Mouse (Mus musculus) C2C12 (cell line): ENCODE data around the gene Cfdp1. TPM values are rescaled to one million over a fixed set of nuclear protein-coding genes. Genes with fewer than 3 reads are reported as not detected.

ENCODE experiments used
- H3K27me3 ChIP-seq: one replicate; pipeline ENCODE4 v1.6.1; 2011; ENCODE audit not compliant: control insufficient read depth, insufficient read depth, insufficient read length
- H3K36me3 ChIP-seq: one replicate; pipeline ENCODE4 v1.6.1; 2011; ENCODE audit not compliant: control insufficient read depth, insufficient read depth
- H3K4me3 ChIP-seq: one replicate; pipeline ENCODE4 v1.5.1; 2011; ENCODE audit warnings: mild to moderate bottlenecking, control low read depth; ENCODE audit not compliant: poor library complexity, insufficient read depth, severe bottlenecking
- H3K79me2 ChIP-seq: one replicate; pipeline ENCODE4 v1.6.1; 2011; ENCODE audit not compliant: control insufficient read depth, insufficient read depth
- H3K79me3 ChIP-seq: one replicate; pipeline ENCODE4 v1.6.1; 2011; ENCODE audit warnings: low read depth, control low read depth
- H3ac ChIP-seq: one replicate; pipeline ENCODE3; 2011; ENCODE audit warnings: low read depth; ENCODE audit not compliant: control insufficient read depth, insufficient read length
- CEBPB ChIP-seq: IDR thresholded peaks from one replicate; pipeline ENCODE4 v1.6.1; 2011; ENCODE audit warnings: low read depth, mild to moderate bottlenecking, control low read depth, moderate library complexity
- CTCF ChIP-seq: IDR thresholded peaks from one replicate; pipeline ENCODE4 v1.5.1; 2011; ENCODE audit not compliant: control insufficient read depth, insufficient read depth, insufficient read length
- FOSL1 ChIP-seq: IDR thresholded peaks from one replicate; pipeline ENCODE4 v1.8.0; 2011; ENCODE audit warnings: mild to moderate bottlenecking, low read length; ENCODE audit not compliant: poor library complexity, insufficient read depth, severe bottlenecking
- MAX ChIP-seq: IDR thresholded peaks from one replicate; pipeline ENCODE4 v1.6.1; 2011; ENCODE audit warnings: mild to moderate bottlenecking, control low read depth
- MYOD1 ChIP-seq: IDR thresholded peaks from one replicate; pipeline ENCODE4 v1.6.1; 2011; ENCODE audit warnings: low read depth; ENCODE audit not compliant: control insufficient read depth, insufficient read length
- MYOG ChIP-seq: IDR thresholded peaks from one replicate; pipeline ENCODE4 v1.6.1; 2011; ENCODE audit not compliant: control insufficient read depth, insufficient read length; ENCODE audit errors: extremely low read depth
- USF1 ChIP-seq: IDR thresholded peaks from one replicate; pipeline ENCODE4 v1.6.1; 2011; ENCODE audit warnings: low read depth, mild to moderate bottlenecking, control low read depth, moderate library complexity
- polyA plus RNA-seq: library from polyadenylated mRNA; unstranded; fragments of >200 nt; fragmentation: generic; extraction: Trizol; gene quantifications from one replicate; pipeline ENCODE4 v1.2.1, GENCODE M21; 2012; ENCODE audit warnings: missing spikeins

Cfdp1 gene
- polyA plus RNA-seq, 1 experiment: 58.8 TPM

DNA sequence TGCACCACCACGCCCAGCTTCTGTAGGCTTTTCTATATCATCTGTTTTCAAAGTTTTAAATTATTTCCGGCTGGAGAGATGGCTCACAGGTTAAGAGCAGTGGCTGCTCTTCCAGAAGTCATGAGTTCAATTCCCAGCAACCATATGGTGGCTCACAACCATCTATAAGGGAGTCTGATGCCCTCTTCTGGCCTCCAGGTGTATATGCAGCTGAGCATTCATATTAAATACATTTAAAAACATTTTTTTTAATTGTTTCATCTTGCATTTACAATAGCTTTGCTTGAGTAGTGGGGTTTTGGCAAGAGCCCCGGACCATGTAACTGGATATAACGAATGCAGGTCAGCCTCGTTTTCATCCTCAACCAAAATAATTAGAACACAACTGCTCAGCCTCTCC, 29.8 kb downstream of the Cfdp1 start:
- no peak overlapping the region for H3K4me3 ChIP-seq
- H3ac ChIP-seq: no peak overlapping the region
- no peaks in the 10 kb centered on the region for H3K79me2 ChIP-seq
- no peaks in the 10 kb centered on the region for H3K27me3 ChIP-seq
- H3K79me3 ChIP-seq: no peaks in the 10 kb centered on the region
- TF ChIP-seq MYOD1 (no peak), MAX (no peak), CTCF (no peak), CEBPB (no peak), FOSL1 (no peak), USF1 (no peak), MYOG (no peak)
- peaks cover 67% of the 10 kb centered on the region for H3K36me3 ChIP-seq

DNA sequence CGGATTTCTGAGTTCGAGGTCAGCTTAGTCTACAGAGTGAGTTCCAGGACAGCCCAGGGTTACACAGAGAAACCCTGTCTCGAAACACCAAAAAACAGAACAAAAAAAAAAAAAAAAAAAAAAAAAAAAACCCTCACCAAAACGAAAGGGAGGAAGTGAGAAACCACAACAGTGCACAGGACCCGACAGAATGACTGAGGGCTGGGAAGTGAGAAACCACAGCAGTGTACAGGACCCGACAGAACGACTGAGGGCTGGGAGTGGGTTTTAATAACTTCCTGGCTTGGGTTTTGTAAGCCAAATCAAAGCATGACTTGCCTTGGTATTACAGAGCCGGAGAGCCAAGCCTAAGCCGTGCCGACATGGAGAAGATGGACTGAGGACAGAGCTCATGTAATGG, 32.9 kb downstream of the Cfdp1 start:
- Histone ChIP-seq H3K79me3 (no peaks in the 10 kb centered on the region), H3K36me3 (peaks cover 52% of the 10 kb centered on the region), H3K27me3 (no peaks in the 10 kb centered on the region), H3K79me2 (no peaks in the 10 kb centered on the region), H3K4me3 (no peak overlapping the region), H3ac (no peak overlapping the region)
- no peak for TF ChIP-seq CEBPB
- no peak for TF ChIP-seq CTCF

DNA sequence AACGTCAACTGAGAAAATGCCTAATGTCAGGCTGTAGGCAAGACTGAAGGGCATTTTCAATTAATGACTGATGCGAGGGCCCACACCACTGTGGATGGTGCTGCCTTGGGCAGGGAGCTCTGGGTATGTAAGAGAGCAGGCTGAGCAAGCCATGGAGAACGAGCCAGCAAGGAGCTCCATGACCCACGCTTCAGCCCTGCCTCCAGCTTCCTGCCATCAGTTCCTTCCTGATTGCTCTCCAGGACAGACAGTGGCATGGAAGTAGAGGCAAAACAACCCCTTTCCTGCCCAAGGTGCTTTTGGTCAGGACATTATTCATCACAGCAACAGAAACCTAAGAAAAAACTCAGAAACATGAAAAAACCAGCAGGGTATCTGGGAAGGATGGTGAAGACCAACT, 33.4 kb downstream of the Cfdp1 start:
- no peak overlapping the region for H3K4me3 ChIP-seq
- peaks cover 47% of the 10 kb centered on the region for H3K36me3 ChIP-seq
- TF ChIP-seq MYOG (no peak), MYOD1 (no peak), CTCF (no peak), USF1 (no peak), MAX (no peak), FOSL1 (no peak), CEBPB (no peak)
- no peak overlapping the region for H3ac ChIP-seq
- H3K79me3 ChIP-seq: no peaks in the 10 kb centered on the region
- H3K79me2 ChIP-seq: no peaks in the 10 kb centered on the region
- H3K27me3 ChIP-seq: no peaks in the 10 kb centered on the region

DNA sequence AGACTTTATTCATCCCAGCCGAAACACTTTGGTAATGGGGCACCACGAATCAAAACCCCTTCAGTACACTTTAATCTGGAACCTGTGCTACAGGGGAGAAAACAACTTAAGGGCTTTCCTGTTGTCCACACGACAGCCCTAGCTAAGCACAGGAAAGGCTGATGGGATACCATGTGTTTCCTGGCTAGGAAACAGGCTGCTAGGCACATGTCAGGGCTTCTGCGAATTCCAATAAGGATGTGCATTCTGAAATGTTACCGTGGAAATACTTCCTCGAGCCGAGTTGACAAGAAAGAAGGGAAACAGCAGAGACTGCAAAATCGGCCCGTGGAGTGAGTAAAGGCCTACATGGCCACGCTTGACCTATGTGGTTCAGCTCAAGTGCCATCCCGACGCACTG, 34.1 kb downstream of the Cfdp1 start:
- H3K79me3 ChIP-seq: no peaks in the 10 kb centered on the region
- no peak overlapping the region for H3K4me3 ChIP-seq
- no peak for TF ChIP-seq CEBPB
- TF ChIP-seq MYOD1: no peak
- no peak for TF ChIP-seq USF1
- TF ChIP-seq MAX: no peak
- no peak for TF ChIP-seq MYOG
- no peaks in the 10 kb centered on the region for H3K79me2 ChIP-seq
- H3ac ChIP-seq: no peak overlapping the region
- no peaks in the 10 kb centered on the region for H3K27me3 ChIP-seq
- H3K36me3 ChIP-seq: peaks cover 40% of the 10 kb centered on the region

DNA sequence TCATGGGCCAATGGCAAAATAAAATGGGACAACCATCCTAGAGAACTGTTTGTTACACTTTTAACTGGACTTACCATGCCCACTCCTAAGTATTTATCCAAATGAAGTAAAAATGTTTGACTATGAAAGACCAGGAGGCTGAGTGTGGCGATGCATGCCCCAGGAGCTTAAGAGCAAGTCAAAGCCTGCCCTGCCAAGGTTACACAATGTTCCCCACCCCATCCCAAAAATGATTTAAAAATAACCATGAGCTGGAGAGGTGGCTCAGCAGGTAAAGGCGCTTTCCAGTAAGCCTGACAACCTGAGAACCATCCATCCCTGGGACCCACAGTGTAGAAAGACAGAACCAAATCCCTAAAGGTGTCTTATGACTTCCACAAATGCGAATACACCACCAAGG, 35.5 kb downstream of the Cfdp1 start:
- no peaks in the 10 kb centered on the region for H3K79me3 ChIP-seq
- H3ac ChIP-seq: no peak overlapping the region
- H3K27me3 ChIP-seq: no peaks in the 10 kb centered on the region
- no peak for TF ChIP-seq CEBPB
- no peak for TF ChIP-seq CTCF
- TF ChIP-seq MYOG: no peak
- no peak for TF ChIP-seq MAX
- TF ChIP-seq FOSL1: no peak
- TF ChIP-seq USF1: no peak
- no peak for TF ChIP-seq MYOD1
- no peaks in the 10 kb centered on the region for H3K79me2 ChIP-seq
- no peak overlapping the region for H3K4me3 ChIP-seq
- peaks cover 40% of the 10 kb centered on the region for H3K36me3 ChIP-seq

DNA sequence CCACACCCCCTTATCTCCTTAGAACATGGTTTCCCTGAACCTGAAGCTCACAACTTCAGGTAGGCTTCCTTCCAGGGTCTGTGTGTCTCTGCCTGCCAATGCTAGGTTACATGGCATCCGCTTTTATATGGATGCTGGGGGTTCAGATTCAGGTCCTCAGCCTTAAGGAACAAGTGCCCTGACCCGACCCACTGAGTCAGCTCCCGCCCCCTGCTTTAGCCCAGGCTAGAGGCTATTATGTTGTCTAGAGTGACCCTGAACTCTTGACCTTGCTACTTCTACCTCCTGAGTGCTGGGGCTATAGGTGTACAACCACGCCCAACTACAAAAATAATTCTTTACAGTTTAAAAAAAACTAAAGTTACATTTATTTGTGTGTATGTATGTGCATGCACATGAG, 39.0 kb downstream of the Cfdp1 start:
- H3K79me2 ChIP-seq: no peaks in the 10 kb centered on the region

More for the DNA sequence above, 39.0 kb downstream of the Cfdp1 start:
- TF ChIP-seq USF1 (no peak), MYOD1 (no peak), CEBPB (no peak), FOSL1 (no peak), CTCF (no peak), MAX (no peak), MYOG (no peak)
- Histone ChIP-seq H3ac (no peak overlapping the region), H3K27me3 (no peaks in the 10 kb centered on the region), H3K4me3 (no peak overlapping the region), H3K36me3 (peaks cover 23% of the 10 kb centered on the region), H3K79me3 (no peaks in the 10 kb centered on the region)
